Mouse (Mus musculus) stomach, embryonic 14.5 days (tissue): ENCODE data around the gene Rbbp4. TPM values are rescaled to one million over a fixed set of nuclear protein-coding genes. Genes with fewer than 3 reads are reported as not detected.

Experiments
- ATAC-seq: fragments of 200-750 bp; cut with Nextera tagmentation; 2 replicates; pipeline ENCODE4 v1.8.0; 2017; ENCODE audit warnings: low read depth, moderate TSS enrichment; ENCODE audit not compliant: insufficient number of reproducible peaks, insufficient read depth, low FRiP score
- H3K27ac ChIP-seq: fragments of 300-500 bp; sonication (generic); 2 replicates; pipeline ENCODE4 v1.5.1; 2014; ENCODE audit warnings: mild to moderate bottlenecking, low read length, moderate library complexity, mixed read lengths
- H3K27me3 ChIP-seq: fragments of 300-500 bp; sonication (generic); 2 replicates; pipeline ENCODE4 v1.6.1; 2014; ENCODE audit warnings: low read length, control low read depth, mixed read lengths; ENCODE audit not compliant: control insufficient read depth, insufficient read depth
- H3K36me3 ChIP-seq: fragments of 300-500 bp; sonication (generic); 2 replicates; pipeline ENCODE4 v1.6.1; 2014; ENCODE audit warnings: mild to moderate bottlenecking, control low read depth, low read length, moderate library complexity, mixed read lengths; ENCODE audit not compliant: control insufficient read depth, insufficient read depth
- H3K4me1 ChIP-seq: fragments of 300-500 bp; sonication (generic); 2 replicates; pipeline ENCODE4 v1.6.1; 2014; ENCODE audit warnings: low read length, control low read depth, mixed read lengths; ENCODE audit not compliant: control insufficient read depth, insufficient read depth
- H3K4me2 ChIP-seq: fragments of 300-500 bp; sonication (generic); replicated peaks from 2 replicates; pipeline ENCODE4 v1.6.1; 2014; ENCODE audit warnings: low read depth, low read length, control low read depth
- H3K4me3 ChIP-seq: fragments of 300-500 bp; sonication (generic); 2 replicates; pipeline ENCODE4 v1.5.1; 2014; ENCODE audit warnings: low read depth, low read length, control low read depth
- H3K9ac ChIP-seq: fragments of 300-500 bp; sonication (generic); replicated peaks from 2 replicates; pipeline ENCODE4 v1.6.1; 2014; ENCODE audit warnings: low read depth, mild to moderate bottlenecking, control low read depth, low read length, moderate library complexity, mixed read lengths
- H3K9me3 ChIP-seq: fragments of 300-500 bp; sonication (generic); 2 replicates; pipeline ENCODE4 v1.6.1; 2016; ENCODE audit warnings: low read depth, low read length, control low read depth; ENCODE audit not compliant: control insufficient read depth
- WGBS: fragments of 180-500 bp; shearing (Covaris S2); extraction: QIAGEN DNeasy Blood & Tissue Kit; methylation state at CpG from one replicate; pipeline ENCODE4 v1.1.7; 2014; 5-methylcytosine and 5-hydroxymethylcytosine counted together
- polyA plus RNA-seq: library from polyadenylated mRNA; unstranded; fragments of >200 nt; fragmentation: Nextera tagmentation; extraction: Ambion mirVana; gene quantifications from 2 replicates; pipeline ENCODE4 v1.2.1, GENCODE M21; 2014

The Rbbp4 gene
- polyA plus RNA-seq, 1 experiment from 2014 or later, result 329 TPM

- H3K36me3 ChIP-seq, result peaks cover 71% of the 10 kb centered on the region
- 0 out of 2 replicates have a peak, but pooled peaks cover 3% of the 10 kb centered on the region for H3K4me1 ChIP-seq
These were observed 13.1 kb downstream of the Rbbp4 start for GRCm38 (mm10) chr4:129322042-129322441.

GRCm38 (mm10) chr4:129320876-129321275 lies 14.3 kb downstream of the Rbbp4 start:
- peaks cover 73% of the 10 kb centered on the region for H3K36me3 ChIP-seq
- no peak overlapping the region for H3K4me2 ChIP-seq
- no peaks in the 10 kb centered on the region for H3K9me3 ChIP-seq
- no peak overlapping the region for H3K27ac ChIP-seq
- H3K4me3 ChIP-seq, result no peak overlapping the region
- no peak for ATAC-seq
- H3K9ac ChIP-seq, result no peak overlapping the region
- 0 out of 2 replicates have a peak, but pooled peaks cover 3% of the 10 kb centered on the region for H3K4me1 ChIP-seq
- no peaks in the 10 kb centered on the region for H3K27me3 ChIP-seq
- WGBS, result 86% methylated on average over 1 of the region's 1 CpGs

More at GRCm38 (mm10) chr4:129322042-129322441, 13.1 kb downstream of the Rbbp4 start:
- H3K4me2 ChIP-seq, result no peak overlapping the region
- no peak for ATAC-seq
- no peaks in the 10 kb centered on the region for H3K9me3 ChIP-seq
- H3K9ac ChIP-seq, result no peak overlapping the region
- H3K27ac ChIP-seq, result no peak overlapping the region
- no peak overlapping the region for H3K4me3 ChIP-seq
- H3K27me3 ChIP-seq, result no peaks in the 10 kb centered on the region
- WGBS, result 95% methylated on average over 5 of the region's 5 CpGs

GRCm38 (mm10) chr4:129313886-129314285 lies 21.3 kb downstream of the Rbbp4 start:
- no peaks in the 10 kb centered on the region for H3K9me3 ChIP-seq
- no peak for ATAC-seq
- WGBS, result 60% methylated on average over 3 of the region's 3 CpGs
- H3K9ac ChIP-seq, result no peak overlapping the region
- no peak overlapping the region for H3K4me3 ChIP-seq
- H3K36me3 ChIP-seq, result peaks cover 84% of the 10 kb centered on the region
- no peaks in the 10 kb centered on the region for H3K4me1 ChIP-seq
- H3K4me2 ChIP-seq, result no peak overlapping the region
- H3K27me3 ChIP-seq, result no peaks in the 10 kb centered on the region
- no peak overlapping the region for H3K27ac ChIP-seq

GRCm38 (mm10) chr4:129307936-129308335 lies 27.2 kb downstream of the Rbbp4 start:
- Histone ChIP-seq H3K9ac (no peak overlapping the region), H3K4me3 (no peak overlapping the region), H3K9me3 (no peaks in the 10 kb centered on the region), H3K4me2 (no peak overlapping the region), H3K27me3 (no peaks in the 10 kb centered on the region), H3K36me3 (peaks cover 51% of the 10 kb centered on the region), H3K27ac (no peak overlapping the region), H3K4me1 (no peaks in the 10 kb centered on the region)
- WGBS, result 90% methylated on average over 1 of the region's 1 CpGs
- no peak for ATAC-seq

GRCm38 (mm10) chr4:129304306-129304705 lies 30.9 kb downstream of the Rbbp4 start:
- H3K36me3 ChIP-seq, result peaks cover 24% of the 10 kb centered on the region
- no peak overlapping the region for H3K4me2 ChIP-seq
- no peak overlapping the region for H3K9ac ChIP-seq
- H3K27me3 ChIP-seq, result no peaks in the 10 kb centered on the region
- H3K4me1 ChIP-seq, result no peaks in the 10 kb centered on the region
- H3K27ac ChIP-seq, result no peak overlapping the region
- 30% methylated on average over 1 of the region's 1 CpGs for WGBS
- ATAC-seq, result 0 out of 2 replicates have a peak, but pooled peaks have one; percentile 10
- H3K4me3 ChIP-seq, result no peak overlapping the region
- H3K9me3 ChIP-seq, result no peaks in the 10 kb centered on the region

- Histone ChIP-seq H3K27me3 (no peaks in the 10 kb centered on the region), H3K9me3 (no peaks in the 10 kb centered on the region), H3K4me1 (peaks cover under 1% of the 10 kb centered on the region; the same call in 1 of the 2 replicates), H3K9ac (no peak overlapping the region), H3K27ac (no peak overlapping the region), H3K36me3 (peaks cover 19% of the 10 kb centered on the region), H3K4me2 (no peak overlapping the region), H3K4me3 (no peak overlapping the region)
- 82% methylated on average over 9 of the region's 9 CpGs for WGBS
- ATAC-seq, result no peak
These were observed 31.4 kb downstream of the Rbbp4 start for GRCm38 (mm10) chr4:129303816-129304215.

GRCm38 (mm10) chr4:129303401-129303800 lies 31.8 kb downstream of the Rbbp4 start:
- Histone ChIP-seq H3K4me1 (peaks cover 5% of the 10 kb centered on the region), H3K9me3 (no peaks in the 10 kb centered on the region), H3K27me3 (no peaks in the 10 kb centered on the region), H3K27ac (no peak overlapping the region), H3K9ac (no peak overlapping the region), H3K4me2 (no peak overlapping the region), H3K36me3 (peaks cover 15% of the 10 kb centered on the region), H3K4me3 (no peak overlapping the region)
- WGBS, result 75% methylated on average over 5 of the region's 5 CpGs
- no peak for ATAC-seq

GRCm38 (mm10) chr4:129299121-129299520 lies 36.0 kb downstream of the Rbbp4 start:
- H3K9ac ChIP-seq, result no peak overlapping the region
- no peak overlapping the region for H3K27ac ChIP-seq
- no peak overlapping the region for H3K4me2 ChIP-seq
- H3K4me3 ChIP-seq, result no peak overlapping the region
- H3K36me3 ChIP-seq, result no peaks in the 10 kb centered on the region
- peaks cover 12% of the 10 kb centered on the region for H3K4me1 ChIP-seq
- WGBS, result 42% methylated on average over 10 of the region's 10 CpGs
- no peaks in the 10 kb centered on the region for H3K27me3 ChIP-seq
- no peaks in the 10 kb centered on the region for H3K9me3 ChIP-seq
- ATAC-seq, result no peak

- Histone ChIP-seq H3K4me3 (no peak overlapping the region), H3K27me3 (no peaks in the 10 kb centered on the region), H3K4me1 (peaks cover 12% of the 10 kb centered on the region), H3K9ac (no peak overlapping the region), H3K36me3 (no peaks in the 10 kb centered on the region), H3K9me3 (no peaks in the 10 kb centered on the region), H3K4me2 (no peak overlapping the region), H3K27ac (peak overlapping the region; percentile 79)
- 60% methylated on average over 4 of the region's 4 CpGs for WGBS
- peak; percentile 50; the same call in 1 of the 2 replicates for ATAC-seq
These were observed 37.4 kb downstream of the Rbbp4 start for GRCm38 (mm10) chr4:129297724-129298123.
